Mouse (Mus musculus) lung, postnatal 14 days (tissue): Measurements from ENCODE around the gene Hist1h3d.

Experiments used
- DNase-seq: peaks from one replicate; pipeline ENCODE4 v3.0.0; 2021

Gene Hist1h3d

GRCm38 (mm10) chr13:23622175-23622671 is 46.7 kb downstream of the Hist1h3d start, which contains the start of gene Hist1h1e:
Gene Hist1h1e (minus strand): TSS chr13:23622558.
- peak; percentile 92 for DNase-seq

DNA sequence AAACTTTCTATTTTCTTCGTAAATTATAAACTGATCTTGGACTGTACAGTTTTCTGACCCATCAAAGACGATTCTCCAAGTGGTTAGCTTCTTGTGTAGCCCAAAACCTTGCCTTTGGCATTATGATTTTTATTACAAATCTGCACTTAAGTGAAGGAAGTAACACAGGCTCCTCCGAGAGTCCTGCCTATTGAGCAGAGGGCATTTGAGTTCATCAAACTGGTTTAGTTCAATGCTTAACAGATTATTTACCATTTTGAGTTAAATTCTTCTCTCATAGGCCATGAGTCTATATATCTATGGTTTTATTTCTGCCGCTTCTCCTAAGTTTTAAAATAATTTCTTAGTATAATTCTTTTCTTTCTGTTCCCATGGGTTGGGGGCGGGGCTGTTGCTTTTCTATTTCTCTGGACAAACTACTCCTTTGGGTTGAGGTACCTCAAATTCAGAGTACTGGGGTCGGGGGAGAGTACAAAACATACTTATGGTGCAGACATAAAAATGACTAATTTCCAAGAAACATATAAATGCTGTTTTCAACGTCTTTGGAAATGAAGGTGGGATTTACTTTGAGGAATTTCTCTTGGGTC is 47.4 kb downstream of the Hist1h3d start:
- DNase-seq: peak; percentile 11
